Mouse (Mus musculus): ENCODE data around the gene Pdzrn3. TPM values are rescaled to one million over a fixed set of nuclear protein-coding genes. Genes with fewer than 3 reads are reported as not detected.

Pdzrn3 gene
- total RNA-seq, 2 experiments from 2014 or later = 28.7 to 33.5 TPM

DNA sequence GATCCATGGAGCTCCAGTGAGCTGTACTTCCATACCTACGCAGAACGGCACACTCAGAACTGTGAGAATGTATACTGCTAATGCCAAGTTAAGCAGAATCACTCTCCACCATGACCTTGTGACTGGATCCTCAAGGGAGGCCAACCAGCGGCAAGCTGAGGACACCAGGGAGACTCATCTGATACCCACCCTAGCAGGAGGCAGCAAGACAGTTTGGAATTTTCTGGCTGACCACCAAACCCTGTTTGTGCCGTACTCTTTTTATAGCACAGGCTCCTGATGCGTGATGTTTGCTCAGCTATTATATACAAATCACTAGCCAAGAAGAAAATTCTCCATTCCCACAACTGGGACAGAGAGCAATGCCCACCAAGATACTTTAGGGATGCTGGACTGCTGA lies 50.0 kb downstream of the Pdzrn3 start:
- DNase-seq = peak; percentile 62 to 65

GRCm38 (mm10) chr6:101327196-101327595 lies 50.5 kb downstream of the Pdzrn3 start:
- no peak for DNase-seq

- no peak for DNase-seq
Measured at GRCm38 (mm10) chr6:101325842-101326639, 51.7 kb downstream of the Pdzrn3 start.

DNA sequence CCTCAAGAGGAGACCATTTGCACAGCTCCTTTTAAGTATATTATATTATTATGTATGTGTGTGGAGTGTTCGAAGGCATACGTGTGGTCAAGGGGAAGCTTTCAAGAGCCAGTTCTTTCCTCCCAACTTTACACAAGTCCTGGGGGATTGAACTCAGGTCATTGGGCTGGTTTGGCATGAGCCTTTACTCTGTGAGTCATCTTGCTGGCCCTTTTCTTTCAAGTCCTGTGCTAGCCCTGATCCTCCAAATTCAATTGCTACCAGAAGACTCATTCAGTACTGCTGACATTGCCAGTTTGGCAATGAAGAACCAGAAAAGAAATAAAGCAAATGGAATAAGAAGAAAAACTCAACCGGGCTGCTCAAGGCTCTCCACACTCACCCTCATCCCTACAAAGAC lies 55.1 kb downstream of the Pdzrn3 start:
- DNase-seq = no peak

DNA sequence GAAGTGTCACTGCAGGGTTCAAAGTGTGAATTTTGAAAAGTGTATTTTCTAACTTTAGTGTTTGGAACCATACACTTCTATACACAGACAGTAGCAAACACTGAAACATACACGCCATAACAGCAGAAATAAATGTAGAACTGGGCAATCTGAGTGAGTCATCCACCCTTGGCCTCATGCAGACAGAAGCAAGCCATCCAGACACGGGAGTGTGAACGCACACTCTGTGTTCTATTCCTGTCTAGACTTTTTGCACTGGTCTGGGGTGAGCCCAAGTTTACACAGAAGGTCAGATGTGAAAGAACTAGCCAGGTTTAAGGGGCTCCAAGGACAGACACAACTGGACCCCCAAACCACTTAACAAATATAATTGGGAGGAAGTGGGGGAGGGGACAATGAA lies 57.3 kb downstream of the Pdzrn3 start:
- no peak for DNase-seq

DNA sequence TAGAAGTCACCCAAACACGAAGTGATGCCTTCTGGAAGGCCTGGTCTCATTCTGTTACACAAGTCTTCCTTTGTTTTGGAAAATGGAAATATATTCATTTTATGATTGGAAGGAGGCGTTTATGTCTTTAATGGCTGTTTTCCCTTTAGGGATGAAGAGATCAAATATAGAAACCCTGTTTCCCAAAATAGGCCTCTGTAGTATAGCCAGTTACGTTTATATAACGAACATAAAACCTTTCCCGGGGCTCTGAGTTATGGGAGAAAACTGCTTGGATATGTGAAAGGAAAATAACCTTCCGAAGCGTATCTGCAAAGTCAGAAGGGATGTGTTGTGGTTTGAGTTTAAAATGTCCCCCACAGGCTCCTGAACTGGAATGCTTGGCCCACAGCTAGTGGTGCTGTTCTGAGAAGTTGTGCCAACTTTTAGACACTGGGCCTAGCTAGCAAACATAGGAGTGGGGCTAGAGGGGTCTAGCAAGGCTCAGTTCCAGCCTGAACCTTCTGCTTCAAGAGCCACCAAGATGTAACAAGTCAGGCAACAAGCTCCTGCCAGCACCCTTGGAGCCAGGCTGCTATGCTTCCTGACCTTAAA lies 58.2 kb downstream of the Pdzrn3 start:
- no peak for DNase-seq

GRCm38 (mm10) chr6:101318530-101318929 lies 59.2 kb downstream of the Pdzrn3 start:
- no peak for DNase-seq

GRCm38 (mm10) chr6:101311446-101311845 lies 66.3 kb downstream of the Pdzrn3 start:
- DNase-seq = no peak

DNA sequence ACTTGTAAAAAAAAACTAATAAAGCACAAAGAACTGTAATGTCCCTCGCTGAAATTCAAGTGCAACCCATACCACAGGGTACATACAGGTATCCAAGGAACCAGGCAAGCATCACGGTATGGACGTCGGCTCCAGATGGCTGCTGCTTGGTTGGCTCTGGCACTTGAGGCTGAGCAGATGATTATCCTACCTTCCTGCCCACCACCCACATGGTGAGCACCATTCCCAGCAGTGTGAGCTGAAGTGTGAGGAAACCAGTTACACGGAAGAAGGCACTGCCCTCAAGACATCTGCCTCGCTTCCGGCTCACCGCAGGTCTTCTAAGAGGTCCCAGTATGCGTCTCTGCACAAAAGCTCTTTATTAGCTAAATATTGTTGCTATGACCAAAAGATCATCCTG lies 67.2 kb downstream of the Pdzrn3 start:
- DNase-seq = no peak

GRCm38 (mm10) chr6:101307964-101308531 lies 69.6 kb downstream of the Pdzrn3 start:
- DNase-seq = peak; percentile 41 to 50

GRCm38 (mm10) chr6:101306834-101307233 lies 70.9 kb downstream of the Pdzrn3 start:
- DNase-seq = no peak

DNA sequence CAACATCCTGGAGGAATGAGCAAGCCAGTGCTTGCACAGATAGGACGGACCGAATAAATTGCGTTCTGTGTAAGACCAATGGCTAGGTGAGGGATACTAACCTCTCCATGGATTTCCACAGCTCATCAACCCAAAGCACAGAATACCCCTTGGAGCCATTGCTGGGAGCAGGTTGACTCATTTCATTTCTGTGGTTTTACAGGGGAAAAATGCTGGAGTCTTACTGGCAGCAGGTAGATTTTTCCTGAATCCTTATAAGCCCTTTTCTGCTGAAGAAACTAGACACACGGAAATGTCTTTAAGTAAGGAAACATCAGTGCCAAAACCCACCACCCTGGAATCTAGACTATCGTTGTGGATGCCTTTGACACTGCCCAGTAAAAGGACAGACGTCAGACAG lies 72.2 kb downstream of the Pdzrn3 start:
- DNase-seq = no peak

GRCm38 (mm10) chr6:101303959-101304738 lies 73.5 kb downstream of the Pdzrn3 start:
- no peak for DNase-seq

DNA sequence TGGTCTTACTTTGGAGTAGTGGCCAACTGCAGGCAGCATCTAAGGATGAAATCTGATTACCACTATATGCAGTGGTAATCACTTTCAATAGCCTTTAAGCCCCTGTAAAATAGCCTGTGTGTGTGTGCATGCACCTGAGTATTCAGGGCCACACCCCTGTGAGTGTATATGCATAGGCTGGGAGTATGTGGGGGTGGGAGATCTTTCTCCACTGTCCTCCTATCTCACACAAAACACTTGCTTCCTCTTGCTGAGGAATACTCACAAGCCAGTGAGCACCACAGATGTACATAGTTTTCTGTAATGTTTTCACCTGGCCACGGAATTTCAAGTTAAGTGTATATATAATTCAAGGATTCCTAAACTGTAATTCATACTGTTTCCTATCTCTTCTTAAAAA lies 74.2 kb downstream of the Pdzrn3 start:
- DNase-seq = no peak

- no peak for DNase-seq
Measured at GRCm38 (mm10) chr6:101301154-101301553, 76.5 kb downstream of the Pdzrn3 start.

- no peak for DNase-seq
Measured at GRCm38 (mm10) chr6:101299434-101299833, 78.3 kb downstream of the Pdzrn3 start.

DNA sequence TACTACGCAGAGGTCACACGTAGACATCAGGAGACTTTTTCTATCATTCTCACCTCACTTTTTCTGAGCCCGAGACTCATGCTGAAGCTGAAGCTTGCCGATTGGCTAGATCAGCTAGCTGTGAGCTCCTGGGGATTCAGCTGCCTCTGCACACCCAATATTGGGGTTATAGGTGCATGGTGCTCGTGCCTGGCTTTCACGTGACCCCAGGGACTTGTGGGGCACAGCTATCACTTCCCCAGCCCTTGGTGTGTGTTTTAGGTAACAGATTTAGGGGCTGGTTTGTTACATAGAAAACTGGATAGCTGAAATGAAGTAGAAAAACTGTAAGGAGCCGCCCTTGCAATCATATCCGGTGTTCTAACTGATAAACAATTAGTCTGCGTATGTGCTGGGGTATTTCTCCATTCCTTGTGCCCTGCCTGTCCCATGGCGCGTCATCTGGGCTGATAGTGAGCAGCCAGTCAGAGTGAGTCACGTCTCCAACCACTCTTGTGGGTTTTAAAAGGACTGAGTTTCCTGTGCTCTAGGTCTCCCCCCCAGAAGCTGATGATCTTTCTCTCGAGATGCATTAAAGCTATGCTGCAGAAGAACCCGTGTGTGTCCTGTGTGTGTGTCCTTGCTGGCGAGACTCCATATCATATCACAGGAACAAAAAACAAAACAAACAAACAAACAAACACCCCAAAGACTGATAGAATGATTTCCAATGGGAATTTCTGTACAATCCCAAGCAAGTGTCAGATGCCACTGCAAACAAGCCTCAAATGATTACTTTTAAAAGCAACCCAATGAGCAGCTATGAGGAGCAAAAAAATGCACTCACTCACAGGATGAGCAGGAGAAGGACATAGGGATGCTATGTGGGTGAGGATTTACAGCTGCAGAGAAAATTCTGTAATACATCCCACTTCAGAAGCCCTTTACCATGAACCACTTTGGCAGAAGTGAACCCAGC lies 79.9 kb downstream of the Pdzrn3 start:
- no peak for DNase-seq

- no peak for DNase-seq
Measured at GRCm38 (mm10) chr6:101296997-101297396, 80.7 kb downstream of the Pdzrn3 start.

- no peak for DNase-seq
Measured at GRCm38 (mm10) chr6:101296280-101296679, 81.4 kb downstream of the Pdzrn3 start.

- DNase-seq = no peak
Measured at GRCm38 (mm10) chr6:101293036-101293572, 84.6 kb downstream of the Pdzrn3 start.

DNA sequence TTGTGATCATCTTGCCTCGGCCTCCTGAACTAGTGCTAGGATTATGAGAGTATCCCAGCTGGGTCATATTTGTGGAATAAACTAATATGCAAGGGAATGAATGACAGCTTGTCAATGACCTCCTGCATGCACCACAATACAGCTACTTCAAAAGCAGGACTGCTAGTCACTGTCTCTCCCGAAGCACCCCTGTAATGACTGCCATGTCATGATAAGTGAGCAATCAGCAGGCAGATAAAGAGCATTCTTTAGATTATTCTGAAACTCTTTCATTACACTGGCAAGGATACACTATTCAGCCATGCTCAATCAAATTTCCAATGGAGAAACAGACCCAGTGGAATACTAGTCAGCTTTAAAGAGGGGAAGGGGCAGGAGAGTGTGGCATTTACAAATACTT lies 85.8 kb downstream of the Pdzrn3 start:
- no peak for DNase-seq
